Mouse (Mus musculus) mouse embryonic stem cell (cell line): Measurements from ENCODE around the gene Zranb1.

Experiments used
- in situ Hi-C, 2 experiments: fragments of 300-500 bp; cut with MboI; formaldehyde crosslinking; loops; 1 replicate in 1 of 2; 3 replicates in 1 of 2; pipeline ENCODE4 v1.14.3; 2019 to 2020; ENCODE audit warnings: low sequenced_read_pairs in 2 of 2, low pct_unique_long_range_greater_than_20kb in 1 of 2, mixed read lengths in 1 of 2; ENCODE audit not compliant: unreplicated experiment in 1 of 2

The Zranb1 gene

DNA sequence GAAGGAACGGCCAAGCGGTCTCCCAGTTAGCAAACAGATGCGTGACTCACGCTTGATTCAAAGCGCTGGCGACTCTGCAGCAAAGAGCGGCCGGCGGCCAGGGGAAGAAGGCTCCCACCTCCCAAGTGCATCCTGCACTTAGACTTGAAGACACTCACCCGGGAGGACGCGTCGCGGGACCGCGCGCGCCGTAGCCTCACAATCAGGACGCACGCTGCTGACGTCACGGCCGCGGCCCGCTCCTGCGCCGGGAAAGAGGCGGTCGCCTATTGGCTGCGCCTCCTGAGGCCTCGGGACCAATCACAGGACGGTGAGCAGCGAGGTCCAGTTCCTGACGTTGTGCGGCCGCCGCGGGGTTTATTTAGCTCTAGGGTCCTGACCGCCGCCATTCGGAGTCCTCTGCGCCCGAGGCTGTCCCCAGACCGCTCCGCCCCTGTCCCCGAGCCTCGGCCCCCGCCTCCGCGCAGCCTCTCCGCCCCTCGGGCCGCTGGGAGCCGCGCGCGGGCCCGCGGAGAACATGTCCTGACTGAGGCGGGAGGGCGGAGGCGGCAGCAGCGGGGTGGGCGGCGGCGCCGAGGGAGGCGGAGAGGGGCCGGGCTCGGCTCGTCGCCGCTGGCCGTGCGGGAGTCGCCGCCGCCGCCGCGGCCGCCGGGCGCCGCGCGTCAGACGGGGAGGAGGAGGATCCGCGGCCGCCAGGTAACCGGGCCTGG, at the start of gene Zranb1:
Gene Zranb1, plus strand, starts transcription at position 293 of the 710 bp plus-strand sequence.
- in situ Hi-C loops, result no loop called here

DNA sequence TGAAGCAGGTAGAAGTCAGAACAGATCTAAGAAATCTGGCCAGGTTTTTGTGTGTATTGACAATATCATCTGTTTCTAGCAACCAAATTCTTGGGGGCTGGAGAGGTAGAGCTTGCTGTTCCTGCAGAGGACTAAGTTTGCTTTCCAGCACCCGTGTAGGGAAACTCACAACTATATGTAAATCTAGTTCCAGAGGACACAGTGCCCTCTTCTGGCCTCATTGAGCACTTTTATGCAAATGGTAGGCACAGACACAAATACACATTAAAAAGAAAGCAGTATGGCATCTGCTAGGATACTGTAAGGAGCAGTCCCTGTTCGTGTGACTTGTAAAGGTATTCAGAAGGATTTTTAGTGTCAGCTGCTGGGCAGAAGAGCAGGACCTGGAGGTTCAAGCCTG, 48.6 kb upstream of the Zranb1 start:
- in situ Hi-C loops, result loop anchor here (10.0 to 25.0 kb wide), 2 partner anchors 228 to 645 kb away; no protein-coding TSS in a partner anchor

DNA sequence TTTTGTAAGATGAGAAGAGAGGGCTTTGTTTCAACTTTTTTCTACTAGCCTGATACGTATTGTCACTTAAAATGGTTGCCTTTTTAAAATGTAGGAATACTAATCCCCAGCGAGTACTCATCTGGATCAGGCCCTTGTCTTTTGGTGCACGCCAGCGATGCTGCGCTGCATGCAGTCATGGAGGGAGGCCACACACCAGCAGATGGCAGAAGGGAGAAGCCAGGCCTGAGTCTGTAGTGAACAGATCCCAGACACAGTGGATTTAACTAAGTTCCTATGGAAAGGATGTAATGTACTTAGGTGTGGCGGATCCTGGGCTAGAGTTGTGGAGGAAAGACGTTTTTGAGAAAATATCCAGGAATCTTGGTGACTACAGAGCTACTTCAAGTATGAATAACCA, 46.9 kb upstream of the Zranb1 start:
- in situ Hi-C loops, result loop anchor here (10.0 to 25.0 kb wide), 2 partner anchors 229 to 647 kb away; no protein-coding TSS in a partner anchor

DNA sequence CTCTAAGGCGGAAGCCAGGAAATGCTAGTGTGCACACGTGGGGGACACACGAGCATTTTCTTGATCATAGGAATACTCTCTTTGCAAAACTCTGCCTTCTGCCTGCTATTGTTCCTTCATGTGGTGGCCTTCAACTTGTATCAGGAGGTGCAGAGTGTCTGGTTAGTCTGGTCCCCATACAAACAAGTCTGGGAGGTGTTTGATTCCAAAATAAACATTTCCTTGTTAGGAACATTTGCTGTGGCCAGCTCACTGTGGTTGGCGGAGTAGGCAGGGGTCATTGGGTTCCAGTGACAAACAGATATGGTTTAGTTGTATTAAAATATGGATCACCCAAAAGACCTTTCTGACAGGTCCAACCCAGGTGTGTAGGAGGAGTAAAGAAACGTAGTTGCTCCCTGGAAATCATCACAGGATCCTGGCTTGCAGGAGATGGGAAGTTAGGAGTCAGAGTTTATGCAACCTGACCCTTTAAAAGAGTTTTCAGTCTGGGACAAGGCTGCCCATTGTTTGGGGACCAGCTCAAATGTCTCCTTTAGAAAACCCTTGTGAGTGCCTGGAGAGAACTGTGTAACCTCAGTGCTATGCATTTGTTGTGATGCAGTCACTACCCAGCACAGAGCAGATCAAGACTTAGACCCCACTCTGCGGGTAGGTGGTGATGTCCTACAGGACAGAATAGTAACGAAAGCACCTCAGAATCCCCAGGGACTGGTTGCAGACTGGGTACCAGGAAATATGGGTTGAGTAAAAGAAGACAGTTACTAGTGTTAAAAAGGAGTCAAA, 43.7 kb upstream of the Zranb1 start:
- in situ Hi-C loops, result loop anchor here (10.0 to 25.0 kb wide), 2 partner anchors 232 to 650 kb away; no protein-coding TSS in a partner anchor

DNA sequence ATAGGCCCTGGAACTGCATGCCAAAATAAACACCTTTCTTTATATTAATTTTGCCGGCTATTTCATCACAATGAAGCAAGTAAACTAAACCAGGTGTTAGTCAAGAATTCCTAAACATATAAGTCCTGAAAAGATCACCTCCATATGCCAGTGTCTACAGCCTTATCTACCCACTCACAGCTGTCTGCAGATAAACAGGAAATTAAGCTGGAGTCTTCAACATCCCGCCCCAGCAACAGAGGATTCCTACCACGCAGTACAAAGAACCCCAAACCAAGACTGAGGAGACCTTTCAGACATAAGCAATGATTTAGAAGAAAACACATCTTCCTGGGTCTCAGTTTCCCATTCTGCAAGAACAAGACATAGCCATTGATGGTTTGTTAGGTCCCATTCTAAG, 42.9 kb upstream of the Zranb1 start:
- in situ Hi-C loops, result loop anchor here (10.0 to 25.0 kb wide), 2 partner anchors 233 to 651 kb away; no protein-coding TSS in a partner anchor

DNA sequence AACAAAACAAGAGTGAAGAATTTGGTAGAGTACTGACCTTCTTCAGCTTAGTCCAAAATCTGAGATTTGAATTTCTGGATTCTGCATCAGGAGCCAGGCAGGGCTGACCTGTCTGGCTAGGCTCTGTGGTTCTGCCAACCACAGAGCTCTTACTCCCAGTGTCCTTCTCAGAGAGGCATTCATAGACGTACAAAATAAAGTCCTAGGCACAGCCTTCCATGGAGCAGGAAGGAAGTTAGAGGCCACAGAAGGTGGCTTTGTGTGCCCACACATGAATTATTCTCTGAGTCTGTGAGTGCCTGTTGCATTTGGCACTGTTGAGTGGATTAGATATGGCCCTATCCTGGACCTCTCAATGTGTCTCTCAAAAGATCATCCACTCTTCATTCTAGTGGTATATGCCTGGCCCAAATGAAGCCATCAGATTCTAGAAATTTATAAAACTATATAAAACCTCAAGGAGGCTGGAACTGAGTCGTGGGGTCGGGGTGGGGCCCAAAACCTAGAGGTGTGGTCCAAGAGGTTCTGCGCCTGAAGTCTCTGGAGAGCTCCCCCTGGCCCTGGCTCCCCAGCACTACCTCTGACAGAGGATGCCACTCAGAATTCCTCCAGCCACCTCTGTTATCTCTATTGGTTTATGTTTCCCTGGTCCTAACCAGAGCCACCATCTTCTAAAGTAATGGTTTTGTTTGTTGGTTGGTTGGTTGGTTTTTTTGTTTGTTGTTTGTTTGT, 42.3 kb upstream of the Zranb1 start:
- in situ Hi-C loops, result loop anchor here (10.0 to 25.0 kb wide), 2 partner anchors 234 to 651 kb away; no protein-coding TSS in a partner anchor

DNA sequence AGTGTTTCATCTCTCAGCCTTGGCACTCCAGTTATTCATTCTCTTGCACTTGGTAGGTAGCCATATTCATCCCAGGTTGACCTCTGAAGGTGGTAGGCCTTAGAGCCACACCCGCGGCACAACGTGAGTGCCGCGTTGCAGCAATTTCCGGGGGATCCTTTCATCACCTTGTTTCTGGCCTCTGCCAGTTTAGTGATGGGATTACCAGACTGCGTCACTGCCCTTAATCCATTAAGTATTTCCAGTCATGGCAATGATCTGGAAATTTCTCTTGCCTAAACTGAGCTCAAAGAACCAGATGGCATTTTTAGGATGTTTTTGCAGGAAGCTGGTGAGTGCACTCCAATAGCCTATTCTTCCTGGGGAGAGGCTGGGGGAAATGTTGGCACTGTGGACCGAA, 41.3 kb upstream of the Zranb1 start:
- in situ Hi-C loops, result loop anchor here (10.0 to 25.0 kb wide), 2 partner anchors 235 to 652 kb away; no protein-coding TSS in a partner anchor

DNA sequence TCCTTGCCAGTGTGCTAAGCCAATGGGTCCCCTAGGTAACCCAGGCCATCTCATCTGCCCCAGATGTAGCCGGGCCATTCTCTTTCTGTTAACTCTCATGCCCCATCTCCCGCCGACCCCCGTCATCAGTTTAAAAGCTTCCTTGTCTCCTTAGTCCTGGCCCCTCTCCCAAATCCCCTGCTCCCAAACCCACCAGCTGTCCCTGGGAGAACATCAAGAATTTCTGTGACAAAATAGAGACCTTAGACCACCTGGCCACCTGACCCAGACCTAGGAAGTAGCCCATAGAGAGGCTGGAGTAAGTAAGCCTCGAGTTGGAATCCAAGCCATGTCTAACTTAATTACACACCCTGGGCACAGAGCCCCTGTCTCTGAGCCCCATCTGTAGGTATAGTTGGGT, 40.7 kb upstream of the Zranb1 start:
- in situ Hi-C loops, result loop anchor here (25.0 kb wide), 1 partner anchor 653 kb away; no protein-coding TSS in a partner anchor

DNA sequence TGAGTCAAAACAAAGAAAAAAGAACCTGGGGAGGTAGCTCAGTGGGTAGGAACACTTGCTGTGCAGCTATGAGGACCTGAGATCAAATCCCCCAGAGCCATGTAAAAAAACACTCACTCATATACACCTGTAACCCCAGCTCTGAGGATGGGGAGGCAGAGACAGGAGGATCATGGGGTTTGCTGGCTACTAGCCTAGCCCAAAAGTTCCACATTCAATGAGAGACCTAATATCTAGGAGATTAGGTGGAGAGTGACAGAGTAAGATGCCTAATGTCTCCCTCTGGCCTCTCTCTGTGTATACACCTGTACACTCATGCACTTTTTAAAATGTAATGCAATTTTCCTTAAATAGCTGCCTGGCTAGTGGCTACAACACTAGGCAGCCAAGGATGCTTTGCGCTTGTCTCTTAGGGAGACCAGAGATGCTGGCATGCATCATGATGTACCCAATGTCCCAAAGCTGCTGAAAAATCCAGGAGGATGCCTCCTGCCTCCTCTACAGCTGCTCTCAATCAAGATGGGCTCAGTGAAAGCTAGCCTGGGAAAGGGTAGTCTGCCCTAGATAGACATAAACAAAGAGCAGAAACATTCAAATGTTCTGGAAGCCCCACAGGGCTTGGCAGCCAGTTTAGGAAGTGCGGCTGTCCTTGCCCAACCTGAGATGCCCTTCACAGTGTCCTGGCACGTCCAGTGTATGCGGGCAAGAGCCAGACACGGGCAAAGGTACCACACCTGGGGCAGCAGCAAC, 39.2 kb upstream of the Zranb1 start:
- in situ Hi-C loops, result loop anchor here (25.0 kb wide), 1 partner anchor 654 kb away; no protein-coding TSS in a partner anchor

DNA sequence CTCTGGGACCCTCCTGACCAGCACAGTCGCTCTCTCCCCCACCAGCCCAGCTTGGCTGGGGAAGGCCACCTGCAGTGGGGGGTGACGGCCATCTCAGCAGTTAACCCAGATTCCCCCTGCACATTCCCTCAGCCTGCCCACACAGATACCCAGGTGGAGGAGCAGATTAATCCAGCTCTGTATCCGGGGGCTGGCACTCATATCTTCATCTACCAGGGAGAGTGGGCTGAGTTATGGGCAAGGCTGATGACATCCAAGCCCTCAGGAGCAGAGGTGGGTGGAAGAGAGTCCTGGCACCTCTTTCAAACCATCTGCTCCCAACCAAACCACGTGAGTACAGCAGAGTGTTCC, 38.7 kb upstream of the Zranb1 start:
- in situ Hi-C loops, result loop anchor here (25.0 kb wide), 1 partner anchor 655 kb away; no protein-coding TSS in a partner anchor

DNA sequence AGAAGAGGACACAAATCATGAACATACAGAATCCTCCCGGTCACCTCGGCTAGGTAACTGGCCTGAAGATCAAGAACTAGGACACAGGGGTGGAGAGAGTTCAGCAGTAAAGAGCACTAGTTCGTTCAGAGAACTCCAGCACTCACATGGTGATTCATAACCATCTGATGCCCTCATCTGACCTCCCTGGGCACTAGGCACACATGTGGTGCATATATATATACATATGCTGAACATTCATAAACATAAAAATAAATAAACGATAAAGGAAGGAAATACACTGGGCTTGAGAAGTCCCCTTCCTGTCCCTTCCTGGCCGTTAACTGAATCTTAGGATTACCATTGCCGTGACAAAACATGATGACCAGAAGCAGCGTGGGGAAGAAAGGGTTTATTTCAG, 38.1 kb upstream of the Zranb1 start:
- in situ Hi-C loops, result loop anchor here (25.0 kb wide), 1 partner anchor 656 kb away; no protein-coding TSS in a partner anchor

DNA sequence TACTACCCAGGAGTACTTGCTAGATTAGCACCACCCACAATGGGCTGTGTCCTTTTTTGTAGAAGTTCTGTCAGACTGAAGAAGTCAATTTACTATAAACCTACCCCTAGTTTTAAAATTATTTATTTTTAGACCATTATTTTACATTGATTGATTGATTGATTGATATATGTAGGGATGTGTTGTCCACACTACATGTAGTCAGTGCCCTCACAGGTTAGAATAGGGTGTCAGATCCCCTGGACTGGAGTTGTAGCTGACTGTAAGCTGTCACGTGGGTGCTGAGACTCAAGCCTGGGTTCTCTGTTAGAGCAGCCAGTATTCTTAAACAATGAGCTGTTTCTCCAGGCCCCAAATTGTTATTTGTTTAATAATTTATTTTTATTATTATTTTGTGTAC, 37.6 kb upstream of the Zranb1 start:
- in situ Hi-C loops, result loop anchor here (25.0 kb wide), 1 partner anchor 656 kb away; no protein-coding TSS in a partner anchor

DNA sequence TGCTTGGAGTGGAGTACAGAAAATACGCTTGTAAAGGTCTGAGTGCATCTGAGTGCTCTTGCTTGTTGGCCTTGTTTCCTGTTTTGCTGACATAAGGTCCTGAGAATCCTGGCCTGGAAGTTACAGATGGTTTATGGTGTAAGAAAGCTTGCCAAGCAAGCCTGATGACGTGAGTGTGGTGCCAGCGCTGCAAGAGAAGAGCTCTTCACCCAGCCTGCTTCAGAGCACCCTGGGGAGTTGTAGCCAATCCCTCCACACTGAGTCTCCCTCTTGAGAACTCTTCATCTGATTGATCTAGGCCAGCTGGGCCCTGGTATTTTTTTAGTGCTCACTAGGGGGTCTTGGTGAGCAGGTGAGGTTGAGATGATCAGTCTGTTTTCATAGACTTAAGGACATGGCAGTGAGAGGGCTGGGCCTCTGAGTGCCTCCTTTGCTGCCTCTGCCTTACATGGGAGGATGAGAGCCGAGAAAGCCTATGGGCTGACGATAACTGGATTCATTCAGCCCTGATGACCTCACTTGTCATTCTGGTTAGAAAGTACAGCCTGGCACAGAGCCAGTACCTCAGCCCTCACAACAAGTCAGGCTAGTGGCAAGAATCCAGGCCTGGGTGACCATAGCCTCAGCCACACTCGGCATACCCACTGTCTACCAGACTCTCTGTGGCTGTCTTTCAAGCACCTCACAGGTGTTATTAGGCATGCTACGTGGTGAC, 35.9 kb upstream of the Zranb1 start:
- in situ Hi-C loops, result loop anchor here (5.0 to 25.0 kb wide), 2 partner anchors 243 to 658 kb away; no protein-coding TSS in a partner anchor

DNA sequence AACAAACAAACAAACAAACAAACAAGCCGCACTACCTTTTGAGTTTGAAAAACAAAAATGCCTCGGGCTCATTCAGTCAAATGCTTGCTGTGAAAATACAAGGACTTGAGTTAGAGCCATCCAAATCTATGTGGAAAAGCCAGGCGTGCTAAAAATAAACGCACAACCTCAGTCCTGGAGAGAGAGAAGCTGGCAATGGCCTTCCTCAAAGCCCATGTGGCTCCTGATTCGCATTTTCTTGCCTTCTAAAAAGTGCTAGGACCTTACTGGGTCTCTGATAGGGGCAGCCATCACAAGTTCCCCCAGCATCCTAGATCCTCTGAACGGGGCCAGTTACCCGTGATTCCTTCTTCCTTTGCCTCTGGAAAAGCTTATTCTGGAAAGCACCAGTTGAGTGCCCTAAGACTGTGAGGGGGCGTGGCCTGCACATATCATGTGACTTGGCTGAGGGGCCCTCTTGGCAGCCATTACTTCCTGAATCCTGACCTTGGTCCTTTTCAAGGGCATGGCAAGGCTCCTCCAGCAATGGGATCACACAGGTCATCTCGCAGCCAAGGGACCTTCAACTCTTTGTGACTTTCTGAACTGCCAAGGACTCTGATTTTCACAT, 34.6 kb upstream of the Zranb1 start:
- in situ Hi-C loops, result loop anchor here (5.0 to 25.0 kb wide), 2 partner anchors 244 to 659 kb away; no protein-coding TSS in a partner anchor

DNA sequence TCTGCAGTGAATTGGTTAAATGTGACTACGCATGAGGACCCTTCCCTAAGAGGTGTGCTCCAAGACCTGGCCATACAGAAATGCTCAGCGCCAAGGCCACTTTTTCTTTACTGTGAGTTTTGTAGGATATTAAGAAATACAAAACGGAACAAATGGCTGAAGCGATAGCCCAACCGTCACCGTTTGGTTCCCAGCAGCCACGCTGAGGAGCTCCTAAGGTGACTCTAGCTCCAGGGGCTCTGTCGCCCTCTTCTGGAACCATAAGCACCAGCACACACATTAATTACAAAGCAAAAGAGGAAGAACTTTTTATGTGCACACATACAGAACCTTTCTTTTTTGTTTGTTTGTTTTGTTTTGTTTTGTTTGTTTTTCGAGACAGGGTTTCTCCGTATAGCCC, 33.7 kb upstream of the Zranb1 start:
- in situ Hi-C loops, result loop anchor here (5.0 to 25.0 kb wide), 2 partner anchors 245 to 660 kb away; no protein-coding TSS in a partner anchor

DNA sequence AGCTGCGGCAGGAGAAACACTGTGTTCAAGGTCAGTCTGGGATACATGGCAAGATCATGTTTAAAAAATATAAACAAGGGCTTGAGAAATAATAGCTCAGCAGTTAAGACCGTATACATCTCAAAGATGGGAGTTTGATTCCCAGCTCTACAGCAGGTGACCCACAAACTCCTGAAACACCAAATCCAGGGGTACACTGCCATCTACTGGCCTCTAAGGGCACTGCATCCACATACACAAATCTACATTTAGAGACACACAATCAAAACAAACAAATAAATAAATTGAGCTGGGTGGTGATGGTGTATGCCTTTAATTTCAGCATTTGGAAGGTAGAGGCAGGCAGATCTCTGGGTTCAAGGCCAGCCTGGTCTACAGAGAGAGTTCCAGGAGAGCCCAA, 32.7 kb upstream of the Zranb1 start:
- in situ Hi-C loops, result loop anchor here (5.0 to 25.0 kb wide), 2 partner anchors 246 to 661 kb away; no protein-coding TSS in a partner anchor
